Mouse (Mus musculus): ENCODE results near the gene Cdkn1b. TPM values are rescaled to one million over a fixed set of nuclear protein-coding genes. Genes with fewer than 3 reads are reported as not detected.

Gene Cdkn1b
- total and polyA plus RNA-seq, 2 experiments from 2014 or later: 26.3 to 44.7 TPM

DNA sequence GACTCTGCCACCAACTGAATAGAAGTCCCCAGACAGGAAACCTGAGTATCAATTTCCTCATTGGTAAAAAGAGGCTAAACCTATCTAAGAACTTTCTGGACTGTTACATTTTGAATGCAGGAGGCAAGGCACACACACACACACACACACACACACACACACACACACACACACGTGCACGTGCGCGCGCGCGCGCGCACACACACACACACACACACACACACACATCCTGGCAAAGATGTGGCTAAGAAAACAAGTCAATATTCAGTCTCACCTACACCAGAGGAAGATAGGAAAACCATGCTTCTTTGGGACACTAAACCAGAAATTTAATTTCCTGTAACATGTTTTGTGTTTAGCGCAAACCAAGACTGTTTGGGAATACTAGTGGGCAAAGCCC, 1.4 kb upstream of the Cdkn1b start:
- 92% methylated on average over 10 of the region's 10 CpGs for WGBS
- Histone ChIP-seq H3K9me3 (ENCODE audit: low read length) (no peaks in the 10 kb centered on the region), H3K9ac (replicated peaks; ENCODE audit: low read length) (no peak overlapping the region), H3K4me2 (ENCODE audit: low read depth, low read length) (no peak overlapping the region), H3K4me1 (ENCODE audit: insufficient read depth, low read length) (0 out of 2 replicates have a peak, but pooled peaks cover 4% of the 10 kb centered on the region), H3K27ac (no peak overlapping the region), H3K4me3 (ENCODE audit: low read length) (no peak overlapping the region), H3K27me3 (ENCODE audit: insufficient read depth, low read length) (no peaks in the 10 kb centered on the region; the same call in 1 of the 2 replicates), H3K36me3 (ENCODE audit: insufficient read depth, low read length) (no peaks in the 10 kb centered on the region)
- no peak for ATAC-seq
- no peak for DNase-seq (ENCODE audit: low spot score)
- TF ChIP-seq CTCF (IDR thresholded peaks at IDR 0.05; ENCODE audit: low read depth): no peak

DNA sequence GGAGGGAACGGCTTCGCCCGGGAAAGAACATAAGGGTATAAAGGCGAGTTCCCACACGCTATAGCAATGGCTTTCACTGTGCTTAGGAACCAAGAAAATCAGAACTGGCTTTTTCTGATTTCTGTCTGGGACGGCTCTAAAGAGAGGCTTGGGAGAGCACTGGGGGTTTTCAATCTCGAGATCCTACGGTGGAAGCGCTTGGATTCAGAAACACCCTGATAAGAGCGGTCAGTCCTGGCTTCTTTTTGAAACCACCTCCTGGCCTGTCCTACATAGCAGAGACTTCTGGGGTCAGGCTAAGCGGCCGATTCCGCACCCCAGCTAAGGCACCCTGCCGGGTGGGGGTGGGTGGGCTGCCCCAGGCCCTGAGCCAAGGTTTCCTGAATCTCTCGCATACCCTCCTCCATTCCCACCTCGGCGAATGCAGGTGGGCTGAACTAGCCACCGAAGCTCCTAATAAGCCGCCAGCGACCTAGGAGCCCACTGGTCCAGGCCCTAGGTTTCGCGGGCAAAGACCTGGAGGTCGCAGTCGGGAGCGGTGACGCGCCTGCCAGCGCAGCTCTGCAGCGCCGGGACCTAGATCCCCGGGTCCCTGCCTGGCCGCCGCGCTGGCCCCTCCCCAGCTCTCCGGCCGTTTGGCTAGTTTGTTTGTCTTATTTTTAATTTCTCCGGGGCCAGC, 551 bp upstream of the Cdkn1b start:
- Histone ChIP-seq H3K4me1 (ENCODE audit: insufficient read depth, low read length) (0 out of 2 replicates have a peak, but pooled peaks cover 5% of the 10 kb centered on the region), H3K9ac (replicated peaks; ENCODE audit: low read length) (peak overlapping the region; percentile 83), H3K27me3 (ENCODE audit: insufficient read depth, low read length) (no peaks in the 10 kb centered on the region; the same call in 1 of the 2 replicates), H3K27ac (peak overlapping the region; percentile 95), H3K4me3 (ENCODE audit: low read length) (peak overlapping the region; percentile 91), H3K9me3 (ENCODE audit: low read length) (no peaks in the 10 kb centered on the region), H3K36me3 (ENCODE audit: insufficient read depth, low read length) (no peaks in the 10 kb centered on the region), H3K4me2 (ENCODE audit: low read depth, low read length) (peak overlapping the region; percentile 83)
- 3% methylated on average over 35 of the region's 37 CpGs for WGBS
- no peak for TF ChIP-seq CTCF (IDR thresholded peaks at IDR 0.05; ENCODE audit: low read depth)
- ATAC-seq (no peak; the same call in 1 of the 2 replicates), DNase-seq (ENCODE audit: low spot score) (peak; percentile 12)

DNA sequence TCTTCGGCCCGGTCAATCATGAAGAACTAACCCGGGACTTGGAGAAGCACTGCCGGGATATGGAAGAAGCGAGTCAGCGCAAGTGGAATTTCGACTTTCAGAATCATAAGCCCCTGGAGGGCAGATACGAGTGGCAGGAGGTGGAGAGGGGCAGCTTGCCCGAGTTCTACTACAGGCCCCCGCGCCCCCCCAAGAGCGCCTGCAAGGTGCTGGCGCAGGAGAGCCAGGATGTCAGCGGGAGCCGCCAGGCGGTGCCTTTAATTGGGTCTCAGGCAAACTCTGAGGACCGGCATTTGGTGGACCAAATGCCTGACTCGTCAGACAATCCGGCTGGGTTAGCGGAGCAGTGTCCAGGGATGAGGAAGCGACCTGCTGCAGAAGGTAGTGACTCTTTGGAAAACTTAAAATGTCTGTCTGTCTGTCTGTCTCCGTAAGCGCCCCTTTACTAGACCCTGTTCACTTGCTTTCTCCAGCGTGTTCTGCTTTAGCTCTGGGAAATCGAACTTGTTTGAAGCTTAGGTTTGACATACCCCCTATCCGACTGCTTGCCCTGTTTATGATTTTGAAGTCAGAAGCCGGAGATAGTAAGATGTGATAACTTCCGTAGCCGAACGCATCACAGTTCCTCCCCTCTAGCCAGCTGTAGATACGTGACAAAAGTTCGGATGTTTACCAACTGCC, 953 bp downstream of the Cdkn1b start:
- under 1% methylated on average over 32 of the region's 32 CpGs for WGBS
- no peak for ATAC-seq
- peak overlapping the region; percentile 83 for H3K9ac ChIP-seq (replicated peaks; ENCODE audit: low read length)

DNA sequence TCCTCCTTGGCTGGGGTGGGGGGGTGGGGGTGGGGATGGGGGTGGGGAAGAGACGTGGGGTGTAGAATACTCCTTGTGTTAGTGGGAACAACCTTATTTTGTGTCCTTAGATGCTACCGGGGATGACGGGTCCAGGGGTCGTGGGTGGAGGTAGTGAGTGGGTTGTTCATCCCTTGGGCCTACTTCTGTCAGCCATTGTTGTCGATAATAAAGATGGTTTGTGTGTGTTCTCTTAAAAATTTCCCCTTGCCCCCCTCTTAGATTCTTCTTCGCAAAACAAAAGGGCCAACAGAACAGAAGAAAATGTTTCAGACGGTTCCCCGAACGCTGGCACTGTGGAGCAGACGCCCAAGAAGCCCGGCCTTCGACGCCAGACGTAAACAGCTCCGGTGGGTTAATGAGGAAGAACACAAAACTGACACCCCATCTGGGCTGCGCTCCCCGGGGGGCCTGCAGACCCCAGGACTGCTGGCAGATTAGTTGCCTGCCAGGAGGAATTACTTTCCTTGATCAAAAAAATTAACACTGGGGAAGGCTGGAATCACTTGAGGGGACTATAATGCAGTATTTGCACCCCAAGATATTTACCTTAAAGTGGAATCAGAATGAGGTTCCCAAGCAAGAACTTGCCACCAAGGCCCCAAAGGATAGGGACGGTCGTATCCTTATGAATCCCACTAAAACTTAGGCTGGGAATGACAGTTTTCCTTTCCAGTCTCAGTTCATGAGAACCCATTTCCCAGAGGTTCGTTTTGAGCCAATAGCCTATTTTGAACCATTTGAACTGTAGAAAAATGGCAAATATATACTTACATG, 1.7 kb downstream of the Cdkn1b start:
- Histone ChIP-seq H3K4me2 (ENCODE audit: low read depth, low read length) (peak overlapping the region; percentile 83), H3K27me3 (ENCODE audit: insufficient read depth, low read length) (no peaks in the 10 kb centered on the region), H3K9me3 (ENCODE audit: low read length) (no peaks in the 10 kb centered on the region), H3K27ac (peak overlapping the region; percentile 95; the same call in 1 of the 2 replicates), H3K36me3 (ENCODE audit: insufficient read depth, low read length) (no peaks in the 10 kb centered on the region), H3K4me3 (ENCODE audit: low read length) (peak overlapping the region; percentile 91), H3K9ac (replicated peaks; ENCODE audit: low read length) (peak overlapping the region; percentile 83), H3K4me1 (ENCODE audit: insufficient read depth, low read length) (0 out of 2 replicates have a peak, but pooled peaks cover 9% of the 10 kb centered on the region)
- TF ChIP-seq CTCF (IDR thresholded peaks at IDR 0.05; ENCODE audit: low read depth): no peak
- no peak for ATAC-seq
- WGBS: 5% methylated on average over 20 of the region's 20 CpGs
- no peak for DNase-seq (ENCODE audit: low spot score)

More for the DNA sequence above, 953 bp downstream of the Cdkn1b start:
- H3K4me3 ChIP-seq (ENCODE audit: low read length): peak overlapping the region; percentile 91
- 0 out of 2 replicates have a peak, but pooled peaks cover 5% of the 10 kb centered on the region for H3K4me1 ChIP-seq (ENCODE audit: insufficient read depth, low read length)
- H3K4me2 ChIP-seq (ENCODE audit: low read depth, low read length): peak overlapping the region; percentile 83
- H3K36me3 ChIP-seq (ENCODE audit: insufficient read depth, low read length): no peaks in the 10 kb centered on the region
- H3K27me3 ChIP-seq (ENCODE audit: insufficient read depth, low read length): no peaks in the 10 kb centered on the region
- DNase-seq (ENCODE audit: low spot score): peak; percentile 60
- no peak for TF ChIP-seq CTCF (IDR thresholded peaks at IDR 0.05; ENCODE audit: low read depth)
- peak overlapping the region; percentile 95 for H3K27ac ChIP-seq
- no peaks in the 10 kb centered on the region for H3K9me3 ChIP-seq (ENCODE audit: low read length)

DNA sequence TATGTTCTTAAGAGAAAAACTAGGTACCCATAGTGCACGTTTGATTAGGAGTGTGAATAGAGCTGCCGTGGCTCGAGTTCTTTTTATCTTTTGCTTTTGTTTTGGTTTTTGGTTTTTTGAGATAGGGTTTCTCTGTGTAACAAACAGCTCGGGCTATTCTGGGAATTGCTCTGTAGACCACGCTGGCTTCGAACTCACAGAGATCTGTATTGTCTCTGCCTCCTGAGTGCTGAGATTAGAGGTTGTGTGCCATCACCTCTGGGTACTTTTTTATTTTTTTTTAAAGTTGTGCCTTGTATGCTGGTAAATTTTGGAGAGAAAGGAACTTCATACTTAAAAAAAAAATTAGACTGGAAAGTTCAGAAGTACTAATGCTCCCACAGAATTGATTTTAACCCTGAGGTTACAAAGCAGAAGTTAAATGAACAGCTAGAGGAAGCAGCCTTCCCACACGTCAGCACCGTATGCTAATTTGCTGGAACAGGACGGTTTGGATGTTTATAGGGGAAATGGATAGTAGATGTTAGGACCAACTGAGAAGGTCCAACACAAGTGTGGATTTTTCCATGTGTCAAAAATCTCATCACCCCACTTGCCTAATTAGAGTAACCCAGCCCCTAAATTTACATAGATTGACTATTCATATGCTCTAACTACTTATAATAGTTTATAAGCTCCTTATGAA, 2.5 kb downstream of the Cdkn1b start:
- peak overlapping the region; percentile 91 for H3K4me3 ChIP-seq (ENCODE audit: low read length)
- H3K27ac ChIP-seq: no peak overlapping the region
- H3K9ac ChIP-seq (replicated peaks; ENCODE audit: low read length): peak overlapping the region; percentile 83; the same call in 1 of the 2 replicates
- H3K4me1 ChIP-seq (ENCODE audit: insufficient read depth, low read length): peaks cover 14% of the 10 kb centered on the region; the same call in 1 of the 2 replicates
- WGBS: 32% methylated on average over 9 of the region's 9 CpGs
- no peaks in the 10 kb centered on the region for H3K9me3 ChIP-seq (ENCODE audit: low read length)
- peak overlapping the region; percentile 83 for H3K4me2 ChIP-seq (ENCODE audit: low read depth, low read length)
- DNase-seq (ENCODE audit: low spot score) (no peak), ATAC-seq (no peak)
- no peaks in the 10 kb centered on the region for H3K36me3 ChIP-seq (ENCODE audit: insufficient read depth, low read length)
- no peaks in the 10 kb centered on the region for H3K27me3 ChIP-seq (ENCODE audit: insufficient read depth, low read length)
- TF ChIP-seq CTCF (IDR thresholded peaks at IDR 0.05; ENCODE audit: low read depth): no peak

DNA sequence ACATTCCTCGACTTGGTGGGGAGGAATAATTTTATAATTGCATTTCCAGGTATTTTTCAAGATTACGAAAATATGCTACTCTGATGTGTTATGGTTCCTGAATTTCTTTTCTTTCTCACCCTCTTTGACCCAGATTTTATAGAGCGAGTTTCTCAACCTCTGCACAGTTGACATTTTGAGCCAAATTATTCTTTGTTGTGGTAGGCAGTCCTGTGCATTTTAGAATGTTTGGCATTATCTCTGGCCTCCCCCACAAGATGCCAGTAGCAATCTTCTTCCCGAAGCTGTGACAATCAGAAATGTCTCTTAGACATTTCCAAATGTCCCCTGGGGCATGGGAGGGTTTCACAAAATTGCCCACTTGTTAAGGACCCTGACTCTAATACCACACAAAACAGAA, 3.5 kb downstream of the Cdkn1b start:
- Histone ChIP-seq H3K4me3 (ENCODE audit: low read length) (peak overlapping the region; percentile 11), H3K9me3 (ENCODE audit: low read length) (no peaks in the 10 kb centered on the region), H3K4me1 (ENCODE audit: insufficient read depth, low read length) (peaks cover 14% of the 10 kb centered on the region; the same call in 1 of the 2 replicates), H3K4me2 (ENCODE audit: low read depth, low read length) (peak overlapping the region; percentile 83), H3K36me3 (ENCODE audit: insufficient read depth, low read length) (no peaks in the 10 kb centered on the region), H3K27ac (no peak overlapping the region), H3K27me3 (ENCODE audit: insufficient read depth, low read length) (no peaks in the 10 kb centered on the region), H3K9ac (replicated peaks; ENCODE audit: low read length) (no peak overlapping the region)
- ATAC-seq (no peak), DNase-seq (ENCODE audit: low spot score) (no peak)
- 70% methylated on average over 4 of the region's 4 CpGs for WGBS
- no peak for TF ChIP-seq CTCF (IDR thresholded peaks at IDR 0.05; ENCODE audit: low read depth)

Measured in hindbrain, postnatal 0 days (tissue).